Mouse (Mus musculus): Measurements from ENCODE around the gene Cltc. TPM values are rescaled to one million over a fixed set of nuclear protein-coding genes. Genes with fewer than 3 reads are reported as not detected.

Gene Cltc
- polyA plus RNA-seq, 1 experiment = 326 TPM

- no peak for TF ChIP-seq CTCF (IDR thresholded peaks at IDR 0.05; ENCODE audit: extremely low read depth, insufficient read depth, low read length)
- no peak for TF ChIP-seq POLR2A (IDR thresholded peaks at IDR 0.05; ENCODE audit: extremely low read depth, insufficient read depth, low read length)
- H3K4me1 ChIP-seq (ENCODE audit: control insufficient read depth, insufficient read depth, low read length) = no peaks in the 10 kb centered on the region; the same call in 1 of the 2 replicates
- H3K27ac ChIP-seq (ENCODE audit: insufficient read depth, low read length) = no peak overlapping the region
- H3K4me3 ChIP-seq (ENCODE audit: insufficient read depth, low read length) = no peak overlapping the region
Measured at GRCm38 (mm10) chr11:86759226-86759625, 1.9 kb upstream of the Cltc start.

DNA sequence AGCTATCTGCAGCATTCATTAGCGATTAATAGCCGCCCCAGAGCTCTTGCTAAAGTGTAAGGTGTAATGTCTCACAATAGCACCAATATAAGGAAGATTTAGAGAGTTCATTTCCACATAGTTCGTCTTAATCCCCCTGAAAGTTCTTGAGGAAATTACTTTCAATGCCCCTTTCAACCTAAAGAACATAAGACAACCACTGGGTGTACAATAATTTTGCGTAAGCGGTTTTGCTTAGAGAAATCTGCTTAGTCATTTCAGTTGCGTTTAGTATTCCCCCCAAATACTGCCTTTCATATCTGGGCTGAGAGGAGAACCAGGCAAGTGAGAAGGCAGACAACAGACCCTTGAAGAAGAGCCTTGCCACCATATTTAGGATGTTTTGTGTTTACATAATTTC, 1.2 kb upstream of the Cltc start:
- TF ChIP-seq CTCF (IDR thresholded peaks at IDR 0.05; ENCODE audit: extremely low read depth, insufficient read depth, low read length) (no peak), POLR2A (IDR thresholded peaks at IDR 0.05; ENCODE audit: extremely low read depth, insufficient read depth, low read length) (no peak)
- Histone ChIP-seq H3K4me1 (ENCODE audit: control insufficient read depth, insufficient read depth, low read length) (no peaks in the 10 kb centered on the region; the same call in 1 of the 2 replicates), H3K27ac (ENCODE audit: insufficient read depth, low read length) (peak overlapping the region; percentile 98), H3K4me3 (ENCODE audit: insufficient read depth, low read length) (peak overlapping the region; percentile 97)

GRCm38 (mm10) chr11:86757142-86757479, 254 bp downstream of the Cltc start:
- Histone ChIP-seq H3K27ac (ENCODE audit: insufficient read depth, low read length) (peak overlapping the region; percentile 95), H3K4me3 (ENCODE audit: insufficient read depth, low read length) (peak overlapping the region; percentile 97), H3K4me1 (ENCODE audit: control insufficient read depth, insufficient read depth, low read length) (peaks cover 2% of the 10 kb centered on the region; the same call in 1 of the 2 replicates)
- TF ChIP-seq CTCF (IDR thresholded peaks at IDR 0.05; ENCODE audit: extremely low read depth, insufficient read depth, low read length) (no peak), POLR2A (IDR thresholded peaks at IDR 0.05; ENCODE audit: extremely low read depth, insufficient read depth, low read length) (no peak)

GRCm38 (mm10) chr11:86756156-86757141, 916 bp downstream of the Cltc start:
- Histone ChIP-seq H3K4me1 (ENCODE audit: control insufficient read depth, insufficient read depth, low read length) (peaks cover 3% of the 10 kb centered on the region; the same call in 1 of the 2 replicates), H3K4me3 (ENCODE audit: insufficient read depth, low read length) (peak overlapping the region; percentile 97), H3K27ac (ENCODE audit: insufficient read depth, low read length) (peak overlapping the region; percentile 95)
- TF ChIP-seq CTCF (IDR thresholded peaks at IDR 0.05; ENCODE audit: extremely low read depth, insufficient read depth, low read length) (no peak), POLR2A (IDR thresholded peaks at IDR 0.05; ENCODE audit: extremely low read depth, insufficient read depth, low read length) (peak; percentile 42; the same call in 1 of the 2 replicates)

GRCm38 (mm10) chr11:86752404-86752803, 5.0 kb downstream of the Cltc start:
- Histone ChIP-seq H3K27ac (ENCODE audit: insufficient read depth, low read length) (no peak overlapping the region), H3K4me1 (ENCODE audit: control insufficient read depth, insufficient read depth, low read length) (peaks cover 3% of the 10 kb centered on the region; the same call in 1 of the 2 replicates), H3K4me3 (ENCODE audit: insufficient read depth, low read length) (no peak overlapping the region)
- TF ChIP-seq CTCF (IDR thresholded peaks at IDR 0.05; ENCODE audit: extremely low read depth, insufficient read depth, low read length) (no peak), POLR2A (IDR thresholded peaks at IDR 0.05; ENCODE audit: extremely low read depth, insufficient read depth, low read length) (no peak)

DNA sequence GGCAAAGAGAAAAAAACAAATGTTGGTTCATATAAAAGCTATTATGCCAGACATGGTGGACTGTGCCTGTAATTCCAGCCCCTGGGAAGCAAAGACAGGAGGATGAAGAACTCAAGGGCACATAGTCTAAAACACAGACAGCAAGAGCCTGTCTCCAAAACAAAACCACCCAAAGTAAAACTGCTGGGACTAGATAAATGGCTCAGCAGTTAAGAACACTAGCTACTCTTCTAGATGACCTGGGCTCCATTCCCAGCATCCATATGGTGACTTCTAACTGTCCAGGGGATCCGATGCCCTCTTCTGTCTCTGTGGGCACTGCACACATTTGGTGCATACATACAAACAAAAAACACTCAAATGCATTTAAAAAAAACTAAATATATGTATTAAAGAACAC, 6.4 kb downstream of the Cltc start:
- TF ChIP-seq CTCF (IDR thresholded peaks at IDR 0.05; ENCODE audit: extremely low read depth, insufficient read depth, low read length) (no peak), POLR2A (IDR thresholded peaks at IDR 0.05; ENCODE audit: extremely low read depth, insufficient read depth, low read length) (no peak)
- no peak overlapping the region for H3K27ac ChIP-seq (ENCODE audit: insufficient read depth, low read length)
- peaks cover 4% of the 10 kb centered on the region; the same call in 1 of the 2 replicates for H3K4me1 ChIP-seq (ENCODE audit: control insufficient read depth, insufficient read depth, low read length)

DNA sequence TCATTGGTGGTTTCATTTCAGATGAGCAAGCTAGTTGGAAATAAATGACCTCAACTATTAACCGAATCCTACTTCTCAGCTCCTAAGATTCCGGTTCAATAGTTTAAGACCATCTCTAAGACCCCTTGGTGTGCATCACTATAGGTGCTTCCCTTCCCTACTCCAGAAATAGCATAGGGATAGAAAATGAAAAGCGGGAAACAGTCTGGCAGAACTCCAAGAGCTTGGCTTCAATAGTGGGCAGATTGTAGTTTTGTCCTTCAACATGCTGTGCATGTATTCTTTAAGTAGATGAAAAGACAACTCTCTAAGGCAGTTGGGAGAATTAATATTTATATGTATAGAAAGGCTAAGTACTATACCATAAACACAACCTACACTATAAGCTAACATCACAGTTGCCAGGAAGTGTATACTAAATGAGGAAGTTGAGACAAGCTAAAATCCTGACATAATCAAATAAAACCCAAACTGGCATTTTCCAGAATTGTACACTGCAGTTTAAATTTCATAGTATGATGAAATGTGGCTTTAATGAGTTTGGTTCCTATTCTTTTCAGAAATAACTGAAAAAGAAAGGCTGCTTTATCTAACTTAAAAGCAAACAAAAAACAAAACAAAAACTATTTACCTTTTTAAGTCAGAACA, 7.5 kb downstream of the Cltc start:
- Histone ChIP-seq H3K4me3 (ENCODE audit: insufficient read depth, low read length) (no peak overlapping the region), H3K4me1 (ENCODE audit: control insufficient read depth, insufficient read depth, low read length) (peaks cover 7% of the 10 kb centered on the region; the same call in 1 of the 2 replicates), H3K27ac (ENCODE audit: insufficient read depth, low read length) (no peak overlapping the region)
- TF ChIP-seq POLR2A (IDR thresholded peaks at IDR 0.05; ENCODE audit: extremely low read depth, insufficient read depth, low read length) (no peak), CTCF (IDR thresholded peaks at IDR 0.05; ENCODE audit: extremely low read depth, insufficient read depth, low read length) (no peak)

More for the DNA sequence above, 6.4 kb downstream of the Cltc start:
- H3K4me3 ChIP-seq (ENCODE audit: insufficient read depth, low read length) = no peak overlapping the region

DNA sequence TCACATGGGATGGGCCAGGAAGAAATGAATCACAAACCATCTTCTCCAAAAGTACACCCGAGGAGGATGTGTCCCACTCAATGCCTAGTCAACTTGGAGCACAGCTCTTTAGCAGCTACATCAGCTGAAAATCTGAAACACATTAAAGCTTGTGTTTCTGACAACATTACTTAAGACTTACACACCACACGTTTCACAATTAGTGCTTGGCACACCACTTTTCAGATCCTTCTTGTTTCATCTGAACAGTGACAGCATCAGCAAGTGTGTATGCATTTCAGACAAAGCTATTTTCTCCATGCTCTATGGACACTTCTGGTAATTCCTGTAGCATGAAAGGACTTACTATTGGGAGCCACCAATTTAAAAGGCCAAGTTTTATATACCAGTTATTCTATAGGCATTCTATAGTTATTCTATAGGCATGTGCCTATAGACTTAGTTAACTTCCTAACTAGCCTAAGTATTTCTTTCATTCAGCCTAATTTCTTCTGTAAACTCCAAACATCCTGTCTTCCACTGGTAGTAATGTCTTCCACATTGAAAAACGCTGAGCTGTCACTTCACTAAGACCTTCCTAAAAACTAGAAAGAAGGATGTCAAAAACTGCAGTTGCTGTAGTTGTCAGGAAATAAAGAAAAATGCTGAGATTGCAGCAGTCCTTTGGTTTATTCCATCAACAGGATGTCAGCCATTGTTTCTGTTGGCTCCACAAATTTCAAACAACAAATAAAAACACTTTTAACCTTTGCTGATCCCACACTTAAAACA, 11.5 kb downstream of the Cltc start:
- Histone ChIP-seq H3K4me1 (ENCODE audit: control insufficient read depth, insufficient read depth, low read length) (peaks cover 10% of the 10 kb centered on the region; the same call in 1 of the 2 replicates), H3K27ac (ENCODE audit: insufficient read depth, low read length) (no peak overlapping the region), H3K4me3 (ENCODE audit: insufficient read depth, low read length) (no peak overlapping the region)
- no peak for TF ChIP-seq CTCF (IDR thresholded peaks at IDR 0.05; ENCODE audit: extremely low read depth, insufficient read depth, low read length)
- TF ChIP-seq POLR2A (IDR thresholded peaks at IDR 0.05; ENCODE audit: extremely low read depth, insufficient read depth, low read length) = no peak

- Histone ChIP-seq H3K4me3 (ENCODE audit: insufficient read depth, low read length) (no peak overlapping the region), H3K4me1 (ENCODE audit: control insufficient read depth, insufficient read depth, low read length) (peaks cover 10% of the 10 kb centered on the region; the same call in 1 of the 2 replicates), H3K27ac (ENCODE audit: insufficient read depth, low read length) (no peak overlapping the region)
- TF ChIP-seq CTCF (IDR thresholded peaks at IDR 0.05; ENCODE audit: extremely low read depth, insufficient read depth, low read length) (no peak), POLR2A (IDR thresholded peaks at IDR 0.05; ENCODE audit: extremely low read depth, insufficient read depth, low read length) (no peak)
Measured at GRCm38 (mm10) chr11:86742605-86743004, 14.8 kb downstream of the Cltc start.

All from cortical plate, adult 2 months (tissue).